Mouse (Mus musculus) mesoderm, embryonic 11.5 days (tissue): ENCODE data around the gene Cib4.
A peak's percentile ranks its signal among the peaks of the same experiment; 100 is the strongest.

Experiments
- DNase-seq: peaks from one replicate; pipeline ENCODE4 v3.0.0-alpha.2; 2012; ENCODE audit warnings: low read depth, low spot score

The Cib4 gene

GRCm38 (mm10) chr5:30518108-30518507, 27.5 kb downstream of the Cib4 start:
- no peak for DNase-seq

DNA sequence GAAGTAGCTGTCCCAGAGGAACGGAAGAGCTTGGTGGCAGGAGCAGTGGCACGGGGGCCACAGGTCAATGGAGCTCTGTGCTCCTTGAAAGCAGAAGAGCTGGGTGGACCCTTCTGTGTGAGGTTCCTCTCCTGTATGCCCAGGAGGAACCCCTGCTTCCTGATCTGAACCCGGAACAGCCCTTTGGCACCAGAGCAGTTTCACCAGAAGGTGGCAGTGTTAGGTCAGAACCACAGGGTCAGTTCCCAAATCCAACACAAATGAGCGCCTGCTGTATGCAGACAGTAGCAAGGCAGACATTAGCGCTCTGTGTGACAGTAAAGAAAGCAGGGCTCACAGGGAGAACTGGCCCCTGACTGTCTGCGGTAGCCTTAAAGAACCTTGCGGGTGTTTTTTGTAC, 29.3 kb downstream of the Cib4 start:
- DNase-seq: no peak

DNA sequence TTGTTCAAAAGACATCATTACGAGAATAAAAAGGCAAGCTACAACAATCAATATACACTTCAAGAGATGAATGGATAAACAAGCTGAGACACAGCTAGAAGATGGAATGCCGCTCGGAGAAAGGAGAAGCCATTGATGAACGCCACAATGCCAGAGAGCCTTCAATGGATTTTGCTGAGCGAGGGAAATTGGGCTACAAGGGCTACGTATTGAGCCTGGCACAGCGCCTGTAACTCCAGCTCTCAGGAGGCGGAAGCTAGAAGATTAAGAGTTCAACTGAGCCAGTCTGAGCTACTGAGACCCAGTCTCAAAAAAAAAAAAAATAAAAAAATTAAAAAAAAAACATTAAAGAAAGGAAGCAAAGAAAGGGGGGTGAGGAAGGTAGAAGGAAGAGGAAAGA, 32.5 kb downstream of the Cib4 start:
- no peak for DNase-seq

- peak; percentile 77 for DNase-seq
Measured at GRCm38 (mm10) chr5:30497299-30497698, 48.3 kb downstream of the Cib4 start.

DNA sequence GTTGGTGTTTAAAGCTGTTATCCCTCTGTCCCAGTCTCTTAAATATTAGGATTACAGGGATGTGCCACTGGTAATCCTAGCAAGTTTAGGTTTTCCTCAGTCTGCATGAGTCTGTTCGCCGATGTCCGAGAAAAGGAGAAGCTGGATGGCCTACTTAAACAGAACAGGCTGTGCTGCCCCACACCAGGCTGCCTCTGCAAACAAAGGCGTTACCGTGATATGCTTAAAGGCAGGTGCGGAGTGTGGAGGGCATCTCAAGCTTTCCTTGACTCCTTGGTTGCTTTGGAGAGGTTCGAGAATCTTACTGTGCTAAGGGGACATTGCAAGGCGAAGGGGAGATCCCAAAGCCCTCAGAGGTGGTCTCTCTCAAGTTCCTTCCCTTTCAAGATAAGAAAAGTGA, 48.8 kb downstream of the Cib4 start:
- no peak for DNase-seq

DNA sequence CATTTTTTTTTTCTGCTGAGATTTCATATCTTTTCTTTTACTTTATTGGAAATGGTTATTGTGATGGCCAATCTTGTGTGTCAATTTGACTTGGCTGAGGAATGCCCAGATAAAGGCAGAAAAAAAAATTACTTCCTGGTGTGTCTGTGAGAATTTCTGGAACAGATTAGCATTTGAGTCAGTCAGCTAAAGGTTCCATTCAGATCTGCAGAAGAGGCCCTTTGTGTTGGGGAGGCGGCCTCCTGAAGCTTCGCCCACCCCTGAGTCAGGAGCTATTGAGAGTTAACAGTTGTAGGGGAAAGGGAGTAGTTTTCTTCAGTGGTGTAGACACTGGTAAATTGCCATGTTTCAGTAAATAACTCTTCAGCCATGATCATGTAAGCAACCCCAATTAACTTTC, 50.3 kb downstream of the Cib4 start:
- no peak for DNase-seq

- no peak for DNase-seq
Measured at GRCm38 (mm10) chr5:30494606-30495005, 51.0 kb downstream of the Cib4 start.

GRCm38 (mm10) chr5:30493723-30494122, 51.9 kb downstream of the Cib4 start:
- no peak for DNase-seq

- DNase-seq: no peak
Measured at GRCm38 (mm10) chr5:30490845-30491244, 54.8 kb downstream of the Cib4 start.

- DNase-seq: no peak
Measured at GRCm38 (mm10) chr5:30490215-30490614, 55.4 kb downstream of the Cib4 start.

DNA sequence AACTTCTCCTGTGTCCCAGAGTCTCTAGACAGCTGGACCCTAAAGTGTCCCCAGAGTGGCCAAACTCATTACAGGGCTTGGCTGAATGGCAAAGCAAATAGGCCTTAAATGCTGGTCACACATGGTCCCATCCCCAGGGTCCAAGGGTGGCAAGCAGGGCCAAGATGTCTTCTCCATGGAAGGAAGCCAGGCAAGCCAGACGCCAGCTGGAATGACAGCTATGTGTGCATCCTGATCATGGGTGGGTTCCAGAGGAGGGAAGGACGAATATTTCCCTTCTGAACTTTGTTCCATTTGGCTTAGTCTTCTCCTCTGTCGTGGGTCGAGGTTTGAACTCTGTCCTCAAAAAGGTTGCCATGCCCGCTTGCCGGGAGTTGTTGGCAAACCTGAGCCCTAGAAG, 60.5 kb downstream of the Cib4 start:
- no peak for DNase-seq

DNA sequence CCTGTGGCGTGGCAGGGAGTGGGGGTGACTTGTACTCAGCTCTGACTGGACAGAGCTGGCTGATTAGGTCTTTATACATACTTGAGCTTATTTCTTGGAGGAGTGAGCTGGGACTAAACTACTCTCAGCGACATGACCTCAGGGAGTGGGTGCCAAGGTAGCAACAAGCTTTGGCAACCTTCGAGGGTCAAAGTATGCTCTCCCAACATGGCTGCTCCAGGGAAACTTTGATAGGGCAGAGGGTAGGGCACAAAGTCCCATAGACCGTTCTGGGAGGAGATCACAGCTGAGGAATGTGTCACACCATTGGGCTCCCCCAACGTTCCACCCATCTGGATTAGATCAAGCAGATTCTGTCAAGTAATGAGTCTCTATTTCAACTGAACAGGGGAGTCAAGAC, 61.0 kb downstream of the Cib4 start:
- DNase-seq: no peak

DNA sequence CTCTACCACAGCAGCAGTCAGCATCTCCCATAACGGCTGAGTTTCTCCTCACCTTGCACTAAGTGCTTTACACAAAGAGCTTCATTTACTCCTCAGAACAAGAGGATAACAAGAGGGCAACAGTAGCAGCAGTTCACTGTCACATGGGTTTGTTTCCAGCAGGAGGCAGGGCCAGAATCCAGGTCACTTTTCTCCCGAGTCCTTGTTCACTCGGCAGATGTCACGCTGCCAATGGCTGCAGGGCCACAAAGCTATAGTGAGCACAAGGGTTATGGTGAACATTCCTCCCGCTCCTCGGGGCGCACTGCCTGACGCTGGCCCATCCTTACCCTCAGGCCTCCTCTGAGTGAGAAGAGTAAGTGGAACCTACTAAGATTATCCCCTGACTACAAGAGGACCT, 62.1 kb downstream of the Cib4 start:
- no peak for DNase-seq

DNA sequence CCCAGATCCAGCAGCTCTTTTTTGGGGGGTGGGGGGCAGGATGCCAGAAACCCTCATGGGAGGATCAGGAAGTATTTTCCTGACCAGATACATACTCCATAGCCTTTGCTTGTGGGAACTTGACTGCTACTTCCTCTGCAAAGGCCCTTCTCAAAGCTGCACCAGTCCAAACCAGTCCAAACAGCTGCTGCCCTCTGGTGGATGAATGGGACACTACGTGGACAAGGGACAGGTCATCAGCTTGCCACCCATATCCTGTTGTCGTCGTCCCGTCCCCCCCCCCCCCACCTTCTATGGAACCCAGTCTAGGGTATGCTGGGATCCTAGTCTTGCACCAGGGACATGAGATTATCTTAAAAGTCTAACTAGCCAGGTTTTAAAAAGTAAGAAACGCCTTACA, 63.3 kb downstream of the Cib4 start:
- peak; percentile 78 for DNase-seq

GRCm38 (mm10) chr5:30476534-30476933, 69.1 kb downstream of the Cib4 start:
- DNase-seq: peak; percentile 51

DNA sequence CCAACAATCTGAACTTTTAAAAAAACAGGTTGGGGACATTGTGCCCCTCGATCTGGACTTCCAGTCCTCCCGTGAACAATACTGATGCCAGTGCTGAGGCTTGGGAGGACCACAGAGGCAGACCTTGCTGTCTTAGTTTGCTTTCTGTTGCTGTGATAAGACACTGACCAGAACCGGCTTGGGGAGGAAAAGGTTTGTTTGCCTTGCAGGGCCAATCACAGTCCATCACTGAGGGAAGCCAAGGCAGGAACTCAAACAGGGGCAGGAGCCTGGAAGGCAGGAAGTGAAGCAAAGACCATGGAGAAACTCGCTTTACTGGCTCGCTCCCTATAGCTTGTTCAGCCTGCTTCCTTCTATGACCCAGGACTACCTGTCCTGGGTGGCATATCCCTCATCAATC, 73.5 kb downstream of the Cib4 start:
- DNase-seq: no peak

- no peak for DNase-seq
Measured at GRCm38 (mm10) chr5:30470454-30470853, 75.2 kb downstream of the Cib4 start.

GRCm38 (mm10) chr5:30466315-30466714, 79.3 kb downstream of the Cib4 start:
- DNase-seq: no peak

GRCm38 (mm10) chr5:30465861-30466260, 79.8 kb downstream of the Cib4 start, which contains the start of gene 1700001C02Rik:
Gene 1700001C02Rik (plus strand): TSS chr5:30466047.
- no peak for DNase-seq

DNA sequence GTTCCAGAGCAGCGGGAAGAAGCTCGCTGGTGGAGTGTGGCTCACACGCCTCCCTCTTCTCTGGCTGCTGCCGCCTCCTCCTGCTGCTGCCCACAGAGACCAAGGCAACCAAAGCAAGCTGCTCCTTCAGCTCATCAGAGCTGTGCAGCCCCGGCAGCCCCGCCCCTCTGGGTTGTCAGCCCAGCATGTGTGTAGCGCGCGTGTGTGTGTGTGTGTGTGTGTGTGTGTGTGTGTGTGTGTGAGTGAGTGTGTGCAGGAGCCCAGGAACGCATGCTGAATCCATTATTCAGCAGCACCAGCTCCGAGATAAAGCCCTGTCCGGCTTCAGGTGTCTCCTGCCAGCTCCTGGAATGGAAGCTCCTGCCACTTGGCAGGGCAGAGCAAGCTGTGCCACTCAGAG, 83.8 kb downstream of the Cib4 start, which contains the start of gene Otof:
Gene Otof (minus strand): TSS at position 112 of the 400 bp plus-strand sequence.
- DNase-seq: no peak

DNA sequence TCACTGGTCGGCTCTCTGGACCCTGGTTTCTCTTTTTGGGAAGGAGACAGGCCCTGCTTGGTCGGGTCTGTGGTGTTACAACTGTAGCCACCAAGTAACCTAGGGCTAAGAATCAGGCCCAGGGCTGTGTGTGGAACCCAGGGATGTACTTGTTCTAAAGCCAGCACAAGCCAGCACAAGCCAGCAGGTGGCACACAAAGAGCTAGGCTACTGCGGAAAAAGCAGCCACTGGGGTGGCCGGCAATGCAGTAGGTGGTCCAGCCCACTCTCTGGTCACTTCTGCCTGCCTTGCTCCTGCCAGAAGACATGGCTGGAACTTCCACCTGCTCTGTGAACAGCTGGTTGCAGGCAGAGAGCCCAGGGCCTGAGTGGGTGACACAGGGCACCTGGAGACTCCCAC, 85.5 kb downstream of the Cib4 start:
- no peak for DNase-seq

DNA sequence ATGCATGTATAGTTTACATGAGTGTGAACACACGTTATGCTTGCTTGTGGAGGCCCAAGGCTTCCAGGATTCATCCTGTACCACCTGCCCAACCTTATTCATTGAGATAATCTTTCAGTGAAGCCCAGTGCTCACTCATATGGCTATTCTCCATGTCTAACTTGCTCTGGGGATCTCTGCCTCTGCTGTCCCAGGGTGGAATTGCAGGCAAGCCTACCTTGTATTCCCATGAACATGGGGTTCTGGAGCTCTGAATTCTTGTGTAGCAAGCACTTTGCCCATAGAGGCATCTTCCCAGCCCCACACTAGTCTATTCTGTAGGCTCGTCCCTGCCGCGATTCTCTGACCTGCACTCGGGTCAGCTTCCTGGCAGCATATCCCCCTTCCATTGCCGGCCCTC, 89.6 kb downstream of the Cib4 start:
- DNase-seq: no peak

GRCm38 (mm10) chr5:30444327-30444895, 101.2 kb downstream of the Cib4 start:
- DNase-seq: no peak

DNA sequence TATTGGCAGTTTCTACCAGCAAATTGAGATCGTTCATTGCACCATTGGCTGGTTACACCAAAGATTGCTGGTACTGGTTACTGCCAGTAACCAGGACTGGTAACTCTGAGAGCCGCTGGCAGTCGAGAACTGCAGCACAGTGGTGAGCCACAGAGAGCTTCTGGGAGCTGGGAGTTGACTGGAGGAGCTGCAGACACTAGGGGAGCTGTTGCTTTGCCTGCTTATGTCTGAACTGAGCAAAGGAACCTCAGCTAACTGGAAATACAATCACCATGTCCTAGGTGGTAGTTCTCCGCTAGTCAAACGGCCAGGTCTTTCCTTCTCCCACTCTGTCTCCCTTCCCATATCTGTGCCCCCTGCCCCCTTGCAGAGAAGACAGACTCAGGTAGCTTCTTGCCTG, 103.4 kb downstream of the Cib4 start:
- no peak for DNase-seq
